Mouse (Mus musculus) frontal cortex, adult (tissue): ENCODE data around the gene Ppm1b.

Experiments
- ATAC-seq: cut with Nextera tagmentation; 2 replicates; pipeline ENCODE4 v1.9.2; 2017; ENCODE audit warnings: mild to moderate bottlenecking, moderate library complexity, mixed read lengths; ENCODE audit not compliant: low TSS enrichment

Gene Ppm1b

DNA sequence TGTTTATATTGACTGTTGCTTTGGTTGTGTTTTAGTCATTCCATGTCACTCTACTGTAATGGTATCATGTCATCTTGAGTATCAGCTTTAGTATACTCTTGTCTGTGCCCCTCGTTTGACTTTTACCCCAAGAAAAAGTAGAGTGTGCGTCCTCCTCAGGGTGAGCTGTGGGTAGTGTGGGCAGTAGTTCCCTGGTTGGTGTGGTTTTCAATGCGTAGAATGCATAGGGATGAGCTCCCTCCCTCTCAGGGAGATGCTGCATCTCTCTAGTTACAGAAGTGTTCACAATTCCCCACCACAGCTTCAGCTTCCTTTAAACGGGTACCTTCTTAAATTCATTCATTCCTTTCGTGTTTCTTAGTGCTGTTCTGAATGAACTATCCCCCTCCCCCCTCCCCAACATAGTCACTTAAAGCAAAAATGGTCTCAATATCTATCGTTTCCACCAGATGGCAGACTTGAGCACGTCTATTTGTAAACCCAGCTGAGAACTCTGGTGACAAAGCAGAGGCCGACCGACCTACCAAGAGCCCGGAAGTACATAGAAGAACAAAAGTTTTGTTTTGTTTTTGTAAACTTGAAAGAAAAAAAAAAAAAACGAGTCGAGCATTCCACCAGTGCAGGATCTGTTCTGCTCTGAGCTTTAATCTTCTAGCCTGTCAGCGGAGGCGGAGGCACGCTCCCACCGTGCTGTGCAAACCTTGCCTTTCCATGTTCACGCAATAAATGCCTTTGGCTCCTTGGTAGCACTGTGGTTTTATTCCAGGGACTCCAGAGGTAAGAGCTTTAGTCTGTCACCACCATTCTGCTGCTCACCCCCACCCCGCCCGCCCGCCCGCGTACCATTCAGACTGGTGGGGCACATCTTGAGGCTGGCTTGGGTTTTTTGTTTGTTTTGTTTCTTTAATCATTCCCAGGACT, 67.0 kb downstream of the Ppm1b start:
- ATAC-seq = peak; percentile 65

DNA sequence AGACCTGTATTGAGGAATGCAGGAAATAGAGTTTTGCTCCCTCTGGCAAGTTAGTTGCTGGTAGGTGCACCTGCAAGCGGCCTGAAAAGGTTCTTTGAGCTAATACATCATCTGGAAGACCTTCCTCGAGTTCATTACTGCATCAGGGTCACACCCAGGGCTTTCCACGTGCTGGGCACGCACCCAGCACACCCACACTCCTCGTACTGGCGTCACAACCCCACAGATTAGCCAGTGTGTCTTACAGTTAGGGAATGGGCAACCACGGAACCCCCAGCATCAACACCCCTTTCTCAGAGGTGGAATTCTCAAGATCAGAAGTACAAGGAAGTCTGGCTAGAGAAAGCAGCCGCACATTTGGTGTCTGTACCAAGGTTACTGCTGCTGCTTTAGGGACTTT, 67.7 kb downstream of the Ppm1b start:
- ATAC-seq = no peak

DNA sequence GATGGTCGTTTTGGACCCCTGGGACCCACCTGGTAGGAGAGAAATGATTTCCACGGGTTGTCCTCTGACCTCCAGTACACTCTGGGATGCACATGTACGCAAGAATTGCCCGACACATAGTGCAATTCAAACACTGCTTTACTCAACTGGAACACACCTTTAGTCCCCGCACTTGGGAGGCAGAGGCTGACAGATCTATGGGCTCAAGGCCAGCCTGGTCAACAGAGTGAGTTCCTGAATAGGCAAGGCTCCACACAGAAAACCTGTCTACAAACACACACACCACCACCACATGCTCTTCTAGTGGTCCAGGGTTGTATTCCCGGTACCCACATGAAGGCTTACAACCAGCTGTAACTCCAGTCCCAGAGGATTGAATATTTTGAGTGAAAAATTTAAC, 68.6 kb downstream of the Ppm1b start:
- no peak for ATAC-seq

DNA sequence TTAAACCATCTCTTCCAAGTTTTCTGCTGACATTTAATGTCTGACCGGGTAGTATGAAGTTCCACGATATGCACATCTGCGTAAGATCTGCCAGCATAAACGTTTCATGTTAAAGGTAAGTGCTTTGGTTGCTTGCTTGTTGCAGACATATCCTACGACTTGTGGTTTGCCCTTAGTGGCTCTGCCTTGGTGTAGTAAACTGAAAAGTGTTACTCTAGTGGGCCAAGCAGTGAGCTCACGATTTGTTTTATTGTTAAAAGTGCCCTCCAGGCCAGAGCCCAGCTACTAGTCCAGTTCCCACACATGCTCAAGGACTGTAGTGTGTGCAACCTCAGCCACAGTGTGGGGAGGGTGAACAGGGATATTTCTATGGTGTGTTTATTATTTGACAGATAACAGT, 69.9 kb downstream of the Ppm1b start:
- no peak for ATAC-seq

- ATAC-seq = no peak
Measured at GRCm38 (mm10) chr17:85027247-85027646, 70.7 kb downstream of the Ppm1b start.

DNA sequence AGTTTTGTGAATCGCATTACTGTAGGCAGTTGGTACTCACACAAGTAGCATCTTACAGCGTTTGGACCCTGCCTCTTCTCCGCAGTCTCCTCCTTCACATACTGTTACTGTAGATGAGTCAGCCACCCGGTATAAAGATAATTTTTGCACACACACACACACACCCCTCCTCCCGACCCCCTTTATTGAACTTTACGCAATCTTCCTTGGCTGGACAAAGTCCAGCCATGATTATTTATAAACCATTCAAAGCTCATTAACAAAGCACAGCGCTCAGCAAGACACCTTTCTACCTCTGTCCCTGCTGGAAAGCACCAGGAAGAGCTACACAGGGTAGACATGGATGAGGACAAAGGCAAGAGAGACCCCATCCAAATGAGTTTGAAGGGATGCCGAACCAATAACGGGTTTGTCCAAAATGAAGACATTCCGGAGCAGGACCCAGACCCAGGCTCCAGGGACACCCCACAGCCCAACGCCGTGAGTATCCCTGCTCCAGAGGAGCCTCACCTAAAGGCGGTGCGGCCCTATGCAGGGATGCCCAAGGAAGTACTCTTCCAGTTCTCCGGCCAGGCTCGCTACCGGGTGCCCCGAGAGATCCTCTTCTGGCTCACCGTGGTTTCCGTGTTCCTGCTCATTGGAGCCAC, 71.7 kb downstream of the Ppm1b start, which contains the start of gene Slc3a1:
Gene Slc3a1 (plus strand): TSS at position 284 of the 647 bp plus-strand sequence.
- ATAC-seq = no peak

- no peak for ATAC-seq
Measured at GRCm38 (mm10) chr17:85028797-85029196, 72.3 kb downstream of the Ppm1b start.

GRCm38 (mm10) chr17:85030651-85031050, 74.1 kb downstream of the Ppm1b start:
- ATAC-seq = no peak

DNA sequence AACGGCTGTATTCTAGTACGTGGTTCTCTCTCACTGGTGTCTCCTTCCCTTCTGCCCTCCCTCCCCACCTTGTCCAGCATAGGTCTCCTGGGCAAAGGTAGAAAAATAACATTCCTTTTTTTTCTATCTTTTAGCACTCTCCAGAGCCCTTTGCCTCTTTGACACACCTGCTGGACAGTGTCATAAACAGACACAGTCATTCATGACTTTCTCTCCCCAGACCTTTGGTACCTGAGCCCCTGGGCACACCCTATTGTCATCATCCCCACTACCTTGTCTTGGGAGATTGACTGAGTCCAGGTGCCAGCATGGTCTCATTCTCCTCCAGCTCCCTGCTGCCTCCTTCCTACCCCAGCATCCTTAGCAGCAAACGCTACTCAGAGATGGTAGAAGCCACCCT, 76.5 kb downstream of the Ppm1b start:
- ATAC-seq = peak; percentile 46; the same call in 1 of the 2 replicates

GRCm38 (mm10) chr17:85034068-85034467, 77.5 kb downstream of the Ppm1b start:
- peak; percentile 94 for ATAC-seq

DNA sequence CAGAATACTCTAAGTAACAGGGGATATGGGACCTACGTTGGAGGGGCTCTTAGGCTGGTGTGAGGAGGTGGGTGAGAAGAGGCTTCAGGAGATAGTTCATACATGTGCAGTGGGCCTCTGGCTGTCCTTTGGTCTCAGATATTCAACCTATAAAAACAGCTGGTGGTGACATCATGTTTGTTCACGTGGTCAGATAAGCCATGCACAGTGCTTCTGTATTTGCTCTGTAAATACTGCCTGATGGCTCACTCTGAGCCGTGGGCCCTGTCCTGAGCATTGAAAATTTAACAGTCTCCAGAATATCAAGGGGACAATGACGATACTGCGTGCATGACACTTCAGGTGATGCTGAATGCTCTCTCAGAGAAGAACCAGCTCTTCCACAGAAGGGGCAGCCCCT, 81.3 kb downstream of the Ppm1b start:
- no peak for ATAC-seq

DNA sequence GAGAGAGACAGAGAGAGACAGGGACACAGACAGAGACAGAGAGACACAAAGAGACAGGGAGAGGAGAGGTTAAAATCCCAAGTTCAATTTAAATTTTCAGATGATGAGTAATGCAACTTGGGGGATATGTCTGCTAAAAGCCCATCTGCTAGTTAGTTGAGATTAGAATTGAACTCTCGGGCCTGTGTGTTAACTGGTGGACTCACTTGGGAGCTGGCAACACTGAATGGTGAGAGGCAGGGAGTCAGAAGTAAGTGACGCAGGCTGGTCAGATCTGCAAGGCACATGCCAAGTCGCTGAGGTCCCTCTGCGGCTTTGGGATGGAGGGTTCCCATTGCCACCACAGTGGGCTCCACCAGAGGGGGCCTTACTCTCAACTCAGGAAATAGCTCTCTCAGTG, 81.8 kb downstream of the Ppm1b start:
- no peak for ATAC-seq

DNA sequence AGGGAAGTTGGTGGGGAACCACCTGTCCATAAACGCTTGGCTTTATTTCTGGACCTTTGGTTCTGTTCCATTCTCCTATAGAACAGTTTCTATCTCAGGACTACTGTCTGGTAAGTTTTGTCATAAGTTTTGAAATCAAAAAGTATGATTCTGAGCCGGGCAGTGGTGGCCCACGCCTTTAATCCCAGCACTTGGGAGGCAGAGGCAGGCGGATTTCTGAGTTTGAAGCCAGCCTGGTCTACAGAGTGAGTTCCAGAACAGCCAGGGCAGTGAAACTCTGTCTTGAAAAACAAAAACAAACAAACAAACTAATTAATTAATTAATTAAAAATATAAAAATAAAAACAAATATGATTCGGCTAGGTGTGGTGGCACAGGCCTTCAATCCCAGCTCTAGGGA, 82.2 kb downstream of the Ppm1b start:
- ATAC-seq = no peak

- ATAC-seq = no peak
Measured at GRCm38 (mm10) chr17:85040913-85041312, 84.4 kb downstream of the Ppm1b start.

GRCm38 (mm10) chr17:85042419-85042818, 85.9 kb downstream of the Ppm1b start:
- no peak for ATAC-seq

DNA sequence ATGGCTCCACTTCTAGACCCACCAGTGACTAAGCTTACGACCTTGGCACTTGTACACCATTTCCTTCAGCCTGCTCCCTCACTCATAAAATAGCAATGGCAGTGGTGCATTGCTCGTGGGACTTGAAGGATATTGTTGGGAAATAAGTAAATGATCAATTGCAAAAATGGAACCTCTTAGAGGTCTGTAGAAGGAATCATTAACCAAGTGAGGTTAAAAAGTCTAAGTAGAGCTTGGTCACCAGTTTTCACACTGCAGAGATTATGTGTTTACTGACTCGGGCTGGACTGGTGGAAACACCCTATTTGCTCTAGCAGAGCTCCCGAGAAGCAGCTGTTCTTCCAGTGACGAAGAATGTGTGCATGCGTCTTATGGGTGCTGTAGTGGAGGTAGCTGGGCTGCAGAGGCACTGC, 86.9 kb downstream of the Ppm1b start:
- no peak for ATAC-seq

GRCm38 (mm10) chr17:85044466-85044865, 87.9 kb downstream of the Ppm1b start:
- ATAC-seq = no peak

GRCm38 (mm10) chr17:85045160-85045559, 88.6 kb downstream of the Ppm1b start:
- no peak for ATAC-seq

DNA sequence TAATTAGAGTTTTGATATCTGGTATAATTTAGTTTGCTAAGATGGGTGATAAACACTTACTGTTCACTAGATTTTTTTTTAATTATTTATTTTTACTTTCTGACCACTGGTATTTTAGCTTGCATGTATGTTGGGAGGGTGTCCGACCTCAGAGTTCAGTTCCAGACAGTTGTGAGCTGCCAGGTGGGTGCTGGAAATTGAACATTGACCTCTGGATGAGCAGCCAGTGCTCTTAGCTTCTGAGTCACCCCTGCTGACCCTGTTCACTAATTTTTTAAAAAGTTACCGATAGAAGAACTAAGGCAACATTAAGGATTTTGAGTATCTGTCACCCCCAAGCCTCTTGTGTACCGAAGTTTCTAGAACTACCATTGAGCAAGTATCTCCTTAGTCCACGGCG, 91.8 kb downstream of the Ppm1b start:
- ATAC-seq = no peak

DNA sequence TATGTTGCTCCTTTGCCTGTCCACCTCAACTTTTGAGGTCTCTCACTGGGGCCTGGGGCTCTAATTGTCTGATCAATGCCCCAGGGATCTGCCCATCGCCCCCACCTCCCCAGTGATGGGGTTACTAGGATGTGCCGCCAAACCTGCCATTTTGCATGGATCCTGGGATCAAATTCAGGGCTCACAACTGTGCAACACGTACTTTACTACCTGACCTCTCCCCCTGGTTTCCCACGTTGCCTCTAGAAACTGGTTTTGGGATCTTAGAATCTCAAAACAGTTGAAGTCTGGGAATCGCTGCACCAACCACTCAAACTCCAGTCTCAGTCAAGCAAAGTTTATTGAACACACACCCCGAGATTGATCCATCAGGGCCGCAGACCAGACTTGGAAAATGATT, 101.7 kb downstream of the Ppm1b start:
- no peak for ATAC-seq

GRCm38 (mm10) chr17:85059136-85059535, 102.6 kb downstream of the Ppm1b start:
- no peak for ATAC-seq

DNA sequence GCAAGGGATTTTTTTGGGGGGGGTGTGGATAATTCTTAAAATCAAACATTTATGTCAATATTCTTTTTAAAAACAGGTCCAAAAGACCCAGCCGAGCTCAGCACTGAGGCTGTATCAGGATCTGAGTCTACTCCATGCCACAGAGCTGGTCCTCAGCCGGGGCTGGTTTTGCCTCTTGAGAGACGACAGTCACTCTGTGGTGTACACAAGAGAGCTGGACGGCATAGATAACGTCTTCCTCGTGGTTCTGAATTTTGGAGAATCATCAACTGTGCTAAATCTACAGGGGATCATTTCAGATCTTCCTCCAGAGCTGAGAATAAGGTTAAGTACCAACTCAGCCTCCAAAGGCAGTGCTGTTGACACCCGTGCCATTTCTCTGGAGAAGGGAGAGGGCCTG, 107.0 kb downstream of the Ppm1b start:
- no peak for ATAC-seq

DNA sequence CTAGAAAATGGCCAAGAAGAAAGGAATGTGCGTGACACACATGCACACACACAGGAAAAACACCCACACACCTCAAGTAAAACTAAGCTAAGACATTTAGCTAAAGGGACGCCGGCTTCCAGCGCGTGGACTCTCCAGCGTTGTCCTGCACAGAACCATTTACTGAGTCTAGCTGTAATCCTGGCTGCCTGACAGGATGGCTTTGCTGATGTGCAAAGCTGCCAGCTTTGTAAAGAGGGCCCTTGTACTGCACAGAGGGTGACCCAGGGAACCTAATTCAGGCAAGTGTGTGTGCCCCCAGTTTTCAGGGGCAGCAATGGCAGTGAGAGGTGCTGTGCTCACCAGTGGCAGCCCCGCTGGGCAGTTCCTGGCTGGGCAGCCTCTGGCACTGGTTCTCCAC, 110.8 kb downstream of the Ppm1b start:
- peak; percentile 69 for ATAC-seq
